Comparison of ENCODE assay signal across 9 mouse cellular contexts in the genomic region with DNA sequence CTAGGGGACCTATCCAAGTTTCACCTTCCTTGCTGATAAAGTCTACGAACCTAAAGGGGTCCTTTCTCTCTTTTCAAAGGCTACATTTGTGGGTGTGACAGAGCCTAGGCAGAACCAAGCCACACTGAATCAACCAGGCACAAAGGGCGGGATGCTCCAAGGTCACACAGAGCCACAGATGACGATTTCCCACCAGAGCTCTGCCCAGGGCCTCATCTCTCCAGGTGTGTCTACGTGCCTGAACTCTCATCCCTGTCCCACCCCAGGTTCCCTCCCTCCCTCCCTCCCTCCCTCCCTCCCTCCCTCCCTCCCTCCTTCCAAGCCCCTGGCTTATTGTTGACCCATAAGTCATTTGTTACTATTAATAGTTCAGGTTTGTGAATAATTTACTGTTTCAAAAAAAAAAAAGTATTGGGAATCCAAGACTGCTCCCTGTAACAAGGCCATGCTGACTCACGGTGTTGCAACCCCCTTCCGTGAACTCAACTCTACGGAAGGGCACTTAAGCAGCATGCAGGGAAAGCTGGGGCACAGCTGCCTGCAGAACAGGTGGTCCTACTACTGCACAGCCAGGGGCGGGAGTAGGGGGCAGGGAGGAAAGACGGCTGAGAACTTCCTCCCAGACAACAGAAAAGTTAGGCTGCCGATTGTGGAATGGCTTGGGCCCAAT. TPM values are rescaled to one million over a fixed set of nuclear protein-coding genes. Genes with fewer than 3 reads are reported as not detected.
A peak's percentile ranks its signal among the peaks of the same experiment; 100 is the strongest.
DNase-seq lines count a peak whose midpoint lies in the region; ATAC-seq lines count a peak whose summit lies in the region.
"Had no signal": no experiment of that assay in that cellular context is flagged by ENCODE, and none has a peak within 500 bp of the region (broad histone marks: within the 10 kb centered on the region; RNA-seq: fewer than 3 reads in every experiment).

No protein-coding gene starts in this region.

- peaks cover 32% of the 10 kb centered on the region for H3K4me1 ChIP-seq in limb, embryonic 12.5 days (replicated peaks)
- peaks cover 14% of the 10 kb centered on the region; the same call in 1 of the 2 replicates for H3K4me1 ChIP-seq in stomach, embryonic 14.5 days (ENCODE audit: control insufficient read depth, insufficient read depth, low read length)

- WGBS in limb, embryonic 12.5 days = 23% methylated on average over 10 of the region's 10 CpGs
- WGBS in stomach, embryonic 14.5 days = 19% methylated on average over 10 of the region's 10 CpGs

- ATAC-seq in limb, embryonic 12.5 days (ENCODE audit: insufficient number of reproducible peaks, insufficient read depth, low FRiP score, low TSS enrichment, low read depth) = no peak
- ATAC-seq in stomach, embryonic 14.5 days (ENCODE audit: insufficient number of reproducible peaks, insufficient read depth, low FRiP score, low read depth) = peak; percentile 47
- ATAC-seq: hindbrain, embryonic 16.5 days had no signal

- H3K9me3 ChIP-seq in limb, embryonic 12.5 days = no peaks in the 10 kb centered on the region
- H3K9me3 ChIP-seq in stomach, embryonic 14.5 days (ENCODE audit: control insufficient read depth, low read depth, low read length) = no peaks in the 10 kb centered on the region

- no peak overlapping the region for H3K4me3 ChIP-seq in limb, embryonic 12.5 days (replicated peaks)
- no peak overlapping the region for H3K4me3 ChIP-seq in stomach, embryonic 14.5 days (ENCODE audit: low read depth, low read length)

- no peak overlapping the region for H3K9ac ChIP-seq in limb, embryonic 12.5 days (replicated peaks)
- H3K9ac ChIP-seq in stomach, embryonic 14.5 days (replicated peaks; ENCODE audit: low read depth, low read length) = no peak overlapping the region

- peak; percentile 78 for DNase-seq in adrenal gland, adult 8-10 months
- peak; percentile 51 for DNase-seq in forelimb bud, embryonic 11.5 days (ENCODE audit: low read depth, low spot score)
- no peak for DNase-seq in frontal cortex, adult 2 months (ENCODE audit: extremely low spot score in 1 of 2, low spot score in 1 of 2)
- no peak for DNase-seq in layer of hippocampus, adult 9-10 months (ENCODE audit: low spot score)
- no peak for DNase-seq in cerebellum, postnatal 25 days
- DNase-seq in layer of hippocampus, postnatal 10 days (ENCODE audit: low spot score in 2 of 2) = no peak

- no peak overlapping the region for H3K4me2 ChIP-seq in limb, embryonic 12.5 days
- no peak overlapping the region for H3K4me2 ChIP-seq in stomach, embryonic 14.5 days (replicated peaks; ENCODE audit: low read depth, low read length)

- H3K27ac ChIP-seq in limb, embryonic 12.5 days = 0 out of 2 replicates have a peak overlapping the region, but pooled peaks have one; percentile 30
- H3K27ac ChIP-seq in stomach, embryonic 14.5 days (ENCODE audit: low read length) = peak overlapping the region; percentile 68; the same call in 1 of the 2 replicates

- H3K36me3 ChIP-seq in limb, embryonic 12.5 days = no peaks in the 10 kb centered on the region
- no peaks in the 10 kb centered on the region for H3K36me3 ChIP-seq in stomach, embryonic 14.5 days (ENCODE audit: control insufficient read depth, insufficient read depth, low read length)

- H3K27me3 ChIP-seq in limb, embryonic 12.5 days = no peaks in the 10 kb centered on the region
- no peaks in the 10 kb centered on the region for H3K27me3 ChIP-seq in stomach, embryonic 14.5 days (ENCODE audit: control insufficient read depth, insufficient read depth, low read length)

RNA-seq across cellular contexts. Expression of a gene that starts 17.4 kb away (rescaled TPM):
- 1 to 10 TPM in 2 of 4 experiments, under 1 TPM in 1, not detected in 1; 0.35 to 2.2 (median 1.5) TPM for total RNA-seq in adrenal gland, adult 8-10 months (2022)
- polyA plus RNA-seq in limb, embryonic 12.5 days (2016; fragmentation: Nextera tagmentation; extraction: Ambion mirVana) = 1.1 and 1.3 TPM in 2 replicates
- polyA plus RNA-seq in stomach, embryonic 14.5 days (2014; fragmentation: Nextera tagmentation; extraction: Ambion mirVana) = 0.69 and 1.8 TPM in 2 replicates
- polyA plus RNA-seq in frontal cortex, adult 2 months (2012; rRNA removed) = 0.02 and 0.08 TPM in 2 replicates
- under 1 TPM; 0.18 to 0.30 TPM for total RNA-seq in layer of hippocampus, postnatal 10 days (2021)

Comparison
In these comparisons a context has a peak if more than half of its experiments do, and no peak if none do; other contexts are left out.
1. DNase-seq: peak in adrenal gland, adult 8-10 months (single experiment) and forelimb bud, embryonic 11.5 days (single experiment); none in frontal cortex, adult 2 months (0 of 2), layer of hippocampus, adult 9-10 months (single experiment), cerebellum, postnatal 25 days (0 of 2) and layer of hippocampus, postnatal 10 days (0 of 2).